Mouse (Mus musculus): ENCODE results near the gene D630045J12Rik. TPM values are rescaled to one million over a fixed set of nuclear protein-coding genes. Genes with fewer than 3 reads are reported as not detected.

The D630045J12Rik gene
- polyA plus RNA-seq, 1 experiment from 2014 or later: 10.4 TPM

DNA sequence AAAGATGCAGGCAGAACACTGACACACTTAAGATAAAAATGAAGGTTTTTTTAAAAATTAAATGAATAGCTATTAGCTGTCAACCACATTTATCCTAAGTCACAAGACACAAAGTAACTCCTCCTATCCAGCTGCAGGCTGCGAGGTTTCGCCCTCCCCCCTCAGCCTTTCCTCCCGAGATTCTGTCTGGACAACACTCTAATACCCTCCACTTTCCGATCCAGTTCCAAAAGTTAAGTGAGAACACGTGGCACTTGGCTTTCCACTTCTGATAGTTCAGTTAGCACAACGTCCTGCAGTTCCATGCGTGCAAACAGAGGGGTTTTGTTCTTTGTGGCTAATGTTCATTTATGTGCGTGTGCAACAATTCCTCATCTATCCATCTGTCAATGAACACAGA lies 69.0 kb downstream of the D630045J12Rik start:
- ATAC-seq: no peak
- WGBS: 55% methylated on average over 8 of the region's 8 CpGs
- no peaks in the 10 kb centered on the region for H3K9me3 ChIP-seq (ENCODE audit: control insufficient read depth, low read length)
- no peaks in the 10 kb centered on the region for H3K4me1 ChIP-seq (ENCODE audit: control insufficient read depth, insufficient read depth, low read depth, low read length)
- H3K9ac ChIP-seq (ENCODE audit: low read depth, low read length): no peak overlapping the region
- H3K27ac ChIP-seq (ENCODE audit: low read depth, low read length): no peak overlapping the region
- no peak overlapping the region for H3K4me2 ChIP-seq (ENCODE audit: low read length)
- H3K27me3 ChIP-seq (replicated peaks; ENCODE audit: control insufficient read depth, insufficient read depth, low read length): no peaks in the 10 kb centered on the region
- no peak overlapping the region for H3K4me3 ChIP-seq (ENCODE audit: low read length)
- H3K36me3 ChIP-seq (ENCODE audit: control insufficient read depth, insufficient read depth, low read length): peaks cover 16% of the 10 kb centered on the region

DNA sequence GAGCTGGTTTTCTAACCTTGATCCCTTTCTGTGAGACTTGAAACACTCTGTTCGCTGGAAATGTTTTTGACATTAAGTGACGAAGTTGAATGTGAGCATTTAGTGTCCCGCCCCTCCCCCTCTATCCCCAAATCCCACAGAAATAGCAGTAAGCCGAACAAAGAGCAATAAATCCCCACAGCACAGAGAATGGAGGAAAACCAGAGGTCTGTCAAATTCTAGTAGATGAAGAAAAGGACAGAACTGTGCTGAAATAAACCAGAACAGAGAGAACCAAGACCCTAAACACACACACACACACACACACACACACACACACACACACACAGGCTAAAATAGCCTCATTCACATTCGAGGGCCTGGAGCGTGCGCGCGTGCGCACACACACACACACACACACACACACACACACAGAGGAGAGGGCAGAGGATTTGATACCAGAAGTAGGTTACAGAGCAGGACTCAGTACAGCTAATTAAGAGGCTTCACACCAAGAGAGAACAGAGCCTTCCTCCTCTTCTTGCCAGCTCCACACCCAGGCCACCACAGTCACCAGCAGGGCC lies 72.0 kb downstream of the D630045J12Rik start:
- 81% methylated on average over 10 of the region's 10 CpGs for WGBS
- H3K36me3 ChIP-seq (ENCODE audit: control insufficient read depth, insufficient read depth, low read length): peaks cover 11% of the 10 kb centered on the region

DNA sequence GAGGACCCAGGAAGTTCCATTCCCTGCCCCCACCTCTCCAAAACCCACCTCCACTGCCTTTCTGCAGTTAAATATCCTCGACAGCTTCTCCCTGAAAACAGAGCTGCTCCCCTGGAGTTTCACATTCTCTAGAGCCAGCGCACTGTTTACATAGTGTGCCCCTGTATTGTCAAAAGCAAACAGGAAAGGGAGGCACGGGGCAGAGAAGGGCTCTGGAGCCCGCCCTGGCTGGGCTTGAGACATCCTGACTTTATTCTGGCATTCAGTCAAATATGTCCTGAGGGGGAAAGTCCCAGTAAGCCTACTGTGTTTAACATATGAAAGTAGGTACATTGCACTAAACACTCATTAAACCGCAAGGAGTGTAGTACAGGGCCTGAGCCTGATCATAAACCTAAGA lies 73.1 kb downstream of the D630045J12Rik start:
- Histone ChIP-seq H3K4me3 (ENCODE audit: low read length) (no peak overlapping the region), H3K27me3 (replicated peaks; ENCODE audit: control insufficient read depth, insufficient read depth, low read length) (no peaks in the 10 kb centered on the region), H3K4me1 (ENCODE audit: control insufficient read depth, insufficient read depth, low read depth, low read length) (no peaks in the 10 kb centered on the region), H3K4me2 (ENCODE audit: low read length) (no peak overlapping the region), H3K9me3 (ENCODE audit: control insufficient read depth, low read length) (no peaks in the 10 kb centered on the region), H3K9ac (ENCODE audit: low read depth, low read length) (no peak overlapping the region), H3K36me3 (ENCODE audit: control insufficient read depth, insufficient read depth, low read length) (peaks cover 17% of the 10 kb centered on the region), H3K27ac (ENCODE audit: low read depth, low read length) (no peak overlapping the region)
- WGBS: 47% methylated on average over 5 of the region's 5 CpGs
- ATAC-seq: no peak

More for the DNA sequence above, 72.0 kb downstream of the D630045J12Rik start:
- no peak overlapping the region for H3K4me2 ChIP-seq (ENCODE audit: low read length)
- no peak overlapping the region for H3K4me3 ChIP-seq (ENCODE audit: low read length)
- no peaks in the 10 kb centered on the region for H3K4me1 ChIP-seq (ENCODE audit: control insufficient read depth, insufficient read depth, low read depth, low read length)
- ATAC-seq: no peak
- H3K27ac ChIP-seq (ENCODE audit: low read depth, low read length): no peak overlapping the region
- H3K9ac ChIP-seq (ENCODE audit: low read depth, low read length): no peak overlapping the region
- no peaks in the 10 kb centered on the region for H3K27me3 ChIP-seq (replicated peaks; ENCODE audit: control insufficient read depth, insufficient read depth, low read length)
- no peaks in the 10 kb centered on the region for H3K9me3 ChIP-seq (ENCODE audit: control insufficient read depth, low read length)

DNA sequence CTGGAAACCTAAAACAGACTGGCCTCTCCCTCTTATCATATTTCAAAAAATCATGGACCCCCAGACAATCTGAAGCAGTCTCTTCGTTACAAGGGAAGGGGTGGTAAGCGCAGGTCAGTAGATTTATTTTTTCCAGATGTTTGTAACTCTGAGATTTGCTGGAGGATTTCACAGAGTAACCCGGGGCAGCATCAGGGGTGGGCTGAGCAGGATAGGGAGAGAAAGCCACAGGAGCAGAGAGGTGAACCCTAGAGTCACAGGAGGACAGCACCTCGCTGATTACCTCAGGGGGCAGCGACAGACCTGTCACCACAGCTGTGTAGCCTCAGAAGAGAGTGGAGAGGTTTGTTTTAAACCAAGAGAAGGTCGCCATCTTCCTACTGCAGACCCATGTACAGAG lies 88.4 kb downstream of the D630045J12Rik start:
- Histone ChIP-seq H3K9me3 (ENCODE audit: control insufficient read depth, low read length) (no peaks in the 10 kb centered on the region), H3K4me1 (ENCODE audit: control insufficient read depth, insufficient read depth, low read depth, low read length) (peaks cover 4% of the 10 kb centered on the region), H3K4me2 (ENCODE audit: low read length) (no peak overlapping the region), H3K4me3 (ENCODE audit: low read length) (no peak overlapping the region), H3K9ac (ENCODE audit: low read depth, low read length) (no peak overlapping the region), H3K27me3 (replicated peaks; ENCODE audit: control insufficient read depth, insufficient read depth, low read length) (no peaks in the 10 kb centered on the region), H3K27ac (ENCODE audit: low read depth, low read length) (no peak overlapping the region), H3K36me3 (ENCODE audit: control insufficient read depth, insufficient read depth, low read length) (peaks cover 14% of the 10 kb centered on the region)
- ATAC-seq: no peak
- 76% methylated on average over 6 of the region's 6 CpGs for WGBS

DNA sequence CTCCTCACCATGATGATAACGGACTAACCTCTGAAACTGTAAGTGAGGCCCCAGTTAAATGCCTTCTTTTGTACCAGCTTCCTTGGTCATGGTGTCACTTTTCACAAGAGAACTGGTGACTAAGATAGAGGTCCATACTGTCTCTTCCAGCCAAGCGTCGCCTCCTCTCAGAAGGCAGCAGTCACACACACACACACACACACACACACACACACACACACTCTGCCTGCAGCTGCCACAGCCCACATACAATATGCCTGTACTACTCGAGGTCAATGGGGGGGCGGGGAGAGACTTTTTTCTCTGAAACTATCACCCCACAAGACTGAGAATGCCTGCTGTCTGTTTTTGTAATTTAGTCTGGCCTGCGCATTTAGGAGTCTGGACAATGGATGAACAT lies 89.1 kb downstream of the D630045J12Rik start:
- no peaks in the 10 kb centered on the region for H3K27me3 ChIP-seq (replicated peaks; ENCODE audit: control insufficient read depth, insufficient read depth, low read length)
- 86% methylated on average over 6 of the region's 6 CpGs for WGBS
- H3K9me3 ChIP-seq (ENCODE audit: control insufficient read depth, low read length): no peaks in the 10 kb centered on the region
- H3K36me3 ChIP-seq (ENCODE audit: control insufficient read depth, insufficient read depth, low read length): peaks cover 9% of the 10 kb centered on the region; the same call in 1 of the 2 replicates
- H3K4me3 ChIP-seq (ENCODE audit: low read length): no peak overlapping the region
- H3K9ac ChIP-seq (ENCODE audit: low read depth, low read length): no peak overlapping the region
- no peak for ATAC-seq
- peaks cover 6% of the 10 kb centered on the region for H3K4me1 ChIP-seq (ENCODE audit: control insufficient read depth, insufficient read depth, low read depth, low read length)
- no peak overlapping the region for H3K27ac ChIP-seq (ENCODE audit: low read depth, low read length)
- H3K4me2 ChIP-seq (ENCODE audit: low read length): no peak overlapping the region

DNA sequence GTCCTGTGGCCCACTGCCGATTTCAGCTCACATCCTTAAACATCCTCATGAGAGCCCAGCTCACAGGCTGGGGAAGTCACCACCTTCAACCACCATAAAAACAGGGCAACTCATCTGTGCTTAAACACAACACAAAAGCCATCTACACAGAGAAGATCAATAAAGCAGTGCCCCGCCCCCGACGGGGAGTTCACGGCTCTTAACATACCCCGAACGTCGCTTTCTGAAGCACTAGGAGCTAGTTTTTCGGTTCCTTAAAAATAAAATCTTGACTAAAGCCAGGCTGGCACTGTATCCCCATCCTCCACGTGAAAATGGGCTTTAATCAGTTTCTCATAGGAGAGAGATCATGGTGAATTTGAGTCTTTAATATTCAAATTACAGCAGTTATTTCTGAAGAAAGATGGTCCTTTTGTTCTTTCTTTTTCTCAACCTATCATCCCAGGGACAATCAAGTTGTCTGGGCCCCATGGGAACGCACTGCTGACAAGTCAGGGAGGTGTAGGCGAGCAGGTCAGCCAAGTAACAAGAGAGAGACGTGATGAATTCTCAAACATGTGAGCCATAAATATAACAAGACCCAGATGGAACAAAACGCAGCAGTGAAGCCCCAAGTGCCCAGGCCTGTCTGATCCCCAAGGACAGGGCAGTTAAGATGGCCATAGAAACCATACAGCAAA lies 90.8 kb downstream of the D630045J12Rik start:
- H3K27ac ChIP-seq (ENCODE audit: low read depth, low read length): no peak overlapping the region
- no peak for ATAC-seq
- H3K4me2 ChIP-seq (ENCODE audit: low read length): no peak overlapping the region
- no peak overlapping the region for H3K4me3 ChIP-seq (ENCODE audit: low read length)
- no peak overlapping the region for H3K9ac ChIP-seq (ENCODE audit: low read depth, low read length)
- peaks cover 10% of the 10 kb centered on the region; the same call in 1 of the 2 replicates for H3K36me3 ChIP-seq (ENCODE audit: control insufficient read depth, insufficient read depth, low read length)
- no peaks in the 10 kb centered on the region for H3K27me3 ChIP-seq (replicated peaks; ENCODE audit: control insufficient read depth, insufficient read depth, low read length)
- 36% methylated on average over 14 of the region's 14 CpGs for WGBS
- H3K4me1 ChIP-seq (ENCODE audit: control insufficient read depth, insufficient read depth, low read depth, low read length): peaks cover 6% of the 10 kb centered on the region
- no peaks in the 10 kb centered on the region for H3K9me3 ChIP-seq (ENCODE audit: control insufficient read depth, low read length)

DNA sequence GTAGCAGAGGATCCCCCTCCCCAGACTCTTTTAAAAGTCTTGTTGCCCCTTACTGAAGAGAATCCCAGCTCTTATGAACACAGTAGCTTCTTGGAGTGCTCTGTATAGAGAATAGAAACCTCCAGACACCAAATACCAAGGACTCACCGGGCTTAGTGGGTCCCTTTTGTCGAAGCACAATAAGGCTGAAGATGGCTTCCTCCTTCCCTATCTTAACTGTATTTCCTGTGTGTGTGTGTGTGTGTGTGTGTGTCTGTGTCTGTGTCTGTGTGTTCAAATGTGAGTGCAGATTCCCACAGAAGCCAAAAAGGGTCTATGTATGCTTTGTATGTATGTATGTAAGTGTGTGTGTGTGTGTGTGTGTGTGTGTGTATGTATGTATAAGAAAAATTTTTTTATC lies 93.3 kb downstream of the D630045J12Rik start:
- Histone ChIP-seq H3K9ac (ENCODE audit: low read depth, low read length) (no peak overlapping the region), H3K27me3 (replicated peaks; ENCODE audit: control insufficient read depth, insufficient read depth, low read length) (no peaks in the 10 kb centered on the region), H3K4me2 (ENCODE audit: low read length) (no peak overlapping the region), H3K9me3 (ENCODE audit: control insufficient read depth, low read length) (no peaks in the 10 kb centered on the region), H3K36me3 (ENCODE audit: control insufficient read depth, insufficient read depth, low read length) (peaks cover 14% of the 10 kb centered on the region; the same call in 1 of the 2 replicates), H3K27ac (ENCODE audit: low read depth, low read length) (peak overlapping the region; percentile 70), H3K4me3 (ENCODE audit: low read length) (no peak overlapping the region), H3K4me1 (ENCODE audit: control insufficient read depth, insufficient read depth, low read depth, low read length) (peaks cover 6% of the 10 kb centered on the region)
- WGBS: 64% methylated on average over 2 of the region's 2 CpGs
- ATAC-seq: 0 out of 2 replicates have a peak, but pooled peaks have one; percentile 12

DNA sequence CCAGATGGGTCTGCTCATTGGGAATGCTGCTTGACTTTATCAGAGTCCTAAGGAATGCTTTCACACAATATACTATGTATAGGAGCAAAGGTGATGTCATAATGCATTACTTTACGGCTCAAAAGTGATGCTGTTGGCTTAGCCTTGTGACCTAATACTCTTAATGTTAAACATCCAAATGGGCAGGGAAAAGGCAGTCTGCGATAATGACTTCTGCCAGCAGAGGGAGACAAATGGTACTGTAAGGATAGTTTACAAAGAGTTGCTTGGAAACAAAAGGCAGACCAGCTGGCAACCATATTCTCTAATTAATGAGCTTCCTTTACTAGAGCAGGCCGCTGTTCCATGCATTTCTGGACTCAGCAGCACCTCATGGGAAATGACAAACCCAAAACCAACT lies 93.7 kb downstream of the D630045J12Rik start:
- no peak overlapping the region for H3K4me3 ChIP-seq (ENCODE audit: low read length)
- H3K27ac ChIP-seq (ENCODE audit: low read depth, low read length): peak overlapping the region; percentile 70
- H3K9ac ChIP-seq (ENCODE audit: low read depth, low read length): no peak overlapping the region
- no peak overlapping the region for H3K4me2 ChIP-seq (ENCODE audit: low read length)
- H3K9me3 ChIP-seq (ENCODE audit: control insufficient read depth, low read length): no peaks in the 10 kb centered on the region
- ATAC-seq: peak; percentile 66
- 16% methylated on average over 3 of the region's 3 CpGs for WGBS
- peaks cover 14% of the 10 kb centered on the region; the same call in 1 of the 2 replicates for H3K36me3 ChIP-seq (ENCODE audit: control insufficient read depth, insufficient read depth, low read length)
- no peaks in the 10 kb centered on the region for H3K27me3 ChIP-seq (replicated peaks; ENCODE audit: control insufficient read depth, insufficient read depth, low read length)
- peaks cover 6% of the 10 kb centered on the region for H3K4me1 ChIP-seq (ENCODE audit: control insufficient read depth, insufficient read depth, low read depth, low read length)

DNA sequence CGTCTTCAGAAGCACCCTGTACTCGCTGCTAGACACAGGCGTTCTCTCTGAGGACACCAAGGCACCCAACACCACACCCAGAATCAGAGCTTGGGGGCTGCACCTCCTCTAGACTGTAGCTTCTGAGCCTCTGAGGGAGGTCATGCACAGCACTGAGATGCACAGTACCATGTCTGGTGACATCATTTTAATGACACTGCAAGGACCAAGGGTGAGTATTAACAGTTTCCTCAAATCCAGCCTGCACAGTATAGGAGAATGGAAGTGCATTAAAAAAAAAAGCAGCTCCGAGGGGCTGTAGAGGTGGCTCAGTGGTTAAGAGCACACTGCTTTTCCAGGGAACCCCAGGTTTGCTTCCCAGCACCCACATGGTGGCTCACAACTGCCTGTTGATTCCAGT lies 94.2 kb downstream of the D630045J12Rik start:
- no peak overlapping the region for H3K4me2 ChIP-seq (ENCODE audit: low read length)
- no peak for ATAC-seq
- H3K4me1 ChIP-seq (ENCODE audit: control insufficient read depth, insufficient read depth, low read depth, low read length): peaks cover 6% of the 10 kb centered on the region
- peaks cover 10% of the 10 kb centered on the region; the same call in 1 of the 2 replicates for H3K36me3 ChIP-seq (ENCODE audit: control insufficient read depth, insufficient read depth, low read length)
- H3K9me3 ChIP-seq (ENCODE audit: control insufficient read depth, low read length): no peaks in the 10 kb centered on the region
- H3K9ac ChIP-seq (ENCODE audit: low read depth, low read length): no peak overlapping the region
- H3K27me3 ChIP-seq (replicated peaks; ENCODE audit: control insufficient read depth, insufficient read depth, low read length): no peaks in the 10 kb centered on the region
- no peak overlapping the region for H3K4me3 ChIP-seq (ENCODE audit: low read length)
- no peak overlapping the region for H3K27ac ChIP-seq (ENCODE audit: low read depth, low read length)
- 69% methylated on average over 4 of the region's 4 CpGs for WGBS

All from hindbrain, embryonic 16.5 days (tissue).